Mouse (Mus musculus): ENCODE results near the gene Lgi4. TPM values are rescaled to one million over a fixed set of nuclear protein-coding genes. Genes with fewer than 3 reads are reported as not detected.
A peak's percentile ranks its signal among the peaks of the same experiment; 100 is the strongest.

Lgi4 gene
- polyA plus RNA-seq, 1 experiment = 2.5 TPM

GRCm38 (mm10) chr7:31074713-31075069, 15.5 kb downstream of the Lgi4 start:
- Histone ChIP-seq H3K36me3 (ENCODE audit: control insufficient read depth, insufficient read depth, low read length) (no peaks in the 10 kb centered on the region), H3K4me1 (ENCODE audit: control insufficient read depth, insufficient read depth, insufficient read length, low read length) (no peaks in the 10 kb centered on the region; the same call in 1 of the 2 replicates), H3K4me3 (ENCODE audit: low read depth, low read length) (no peak overlapping the region), H3K27me3 (ENCODE audit: control insufficient read depth, insufficient read depth, low read length) (no peaks in the 10 kb centered on the region), H3K27ac (ENCODE audit: insufficient read depth, low read depth, low read length) (no peak overlapping the region)
- WGBS = 37% methylated on average over 5 of the region's 5 CpGs
- TF ChIP-seq POLR2A (IDR thresholded peaks at IDR 0.05; ENCODE audit: low read depth, low read length) = no peak

- Histone ChIP-seq H3K27ac (ENCODE audit: insufficient read depth, low read depth, low read length) (no peak within 1 kb of the TSS), H3K4me3 (ENCODE audit: low read depth, low read length) (peak within 1 kb of the TSS; percentile 28), H3K36me3 (ENCODE audit: control insufficient read depth, insufficient read depth, low read length) (no peaks in the 10 kb centered on the region), H3K4me1 (ENCODE audit: control insufficient read depth, insufficient read depth, insufficient read length, low read length) (no peaks in the 10 kb centered on the region; the same call in 1 of the 2 replicates), H3K27me3 (ENCODE audit: control insufficient read depth, insufficient read depth, low read length) (no peaks in the 10 kb centered on the region)
- 15% methylated on average over 5 of the region's 5 CpGs for WGBS
- TF ChIP-seq POLR2A (IDR thresholded peaks at IDR 0.05; ENCODE audit: low read depth, low read length) = no peak
- no peak for TF ChIP-seq CTCF (IDR thresholded peaks at IDR 0.05; ENCODE audit: extremely low read depth, insufficient read length, insufficient replicate concordance, low read depth, low read length)
Observed at GRCm38 (mm10) chr7:31076492-31076891, 17.4 kb downstream of the Lgi4 start, which contains the start of gene Fxyd3. Gene Fxyd3, minus strand, starts transcription at chr7:31076704.

- TF ChIP-seq CTCF (IDR thresholded peaks at IDR 0.05; ENCODE audit: extremely low read depth, insufficient read length, insufficient replicate concordance, low read depth, low read length) = no peak
- TF ChIP-seq POLR2A (IDR thresholded peaks at IDR 0.05; ENCODE audit: low read depth, low read length) = no peak
- H3K36me3 ChIP-seq (ENCODE audit: control insufficient read depth, insufficient read depth, low read length) = no peaks in the 10 kb centered on the region
- 63% methylated on average over 6 of the region's 6 CpGs for WGBS
- H3K4me3 ChIP-seq (ENCODE audit: low read depth, low read length) = no peak overlapping the region
- H3K27ac ChIP-seq (ENCODE audit: insufficient read depth, low read depth, low read length) = no peak overlapping the region
- H3K4me1 ChIP-seq (ENCODE audit: control insufficient read depth, insufficient read depth, insufficient read length, low read length) = no peaks in the 10 kb centered on the region; the same call in 1 of the 2 replicates
- H3K27me3 ChIP-seq (ENCODE audit: control insufficient read depth, insufficient read depth, low read length) = no peaks in the 10 kb centered on the region
Observed at GRCm38 (mm10) chr7:31077470-31077869, 18.3 kb downstream of the Lgi4 start.

GRCm38 (mm10) chr7:31077885-31078445, 18.8 kb downstream of the Lgi4 start:
- 42% methylated on average over 5 of the region's 5 CpGs for WGBS
- TF ChIP-seq POLR2A (IDR thresholded peaks at IDR 0.05; ENCODE audit: low read depth, low read length) = no peak
- peak; percentile 54; the same call in 1 of the 2 replicates for TF ChIP-seq CTCF (IDR thresholded peaks at IDR 0.05; ENCODE audit: extremely low read depth, insufficient read length, insufficient replicate concordance, low read depth, low read length)
- H3K27me3 ChIP-seq (ENCODE audit: control insufficient read depth, insufficient read depth, low read length) = no peaks in the 10 kb centered on the region

GRCm38 (mm10) chr7:31079670-31080069, 20.5 kb downstream of the Lgi4 start:
- 81% methylated on average over 8 of the region's 8 CpGs for WGBS
- no peaks in the 10 kb centered on the region for H3K36me3 ChIP-seq (ENCODE audit: control insufficient read depth, insufficient read depth, low read length)
- no peaks in the 10 kb centered on the region for H3K4me1 ChIP-seq (ENCODE audit: control insufficient read depth, insufficient read depth, insufficient read length, low read length)
- H3K27ac ChIP-seq (ENCODE audit: insufficient read depth, low read depth, low read length) = no peak overlapping the region
- H3K27me3 ChIP-seq (ENCODE audit: control insufficient read depth, insufficient read depth, low read length) = no peaks in the 10 kb centered on the region
- H3K4me3 ChIP-seq (ENCODE audit: low read depth, low read length) = no peak overlapping the region
- no peak for TF ChIP-seq CTCF (IDR thresholded peaks at IDR 0.05; ENCODE audit: extremely low read depth, insufficient read length, insufficient replicate concordance, low read depth, low read length)
- TF ChIP-seq POLR2A (IDR thresholded peaks at IDR 0.05; ENCODE audit: low read depth, low read length) = no peak

More at GRCm38 (mm10) chr7:31077885-31078445, 18.8 kb downstream of the Lgi4 start:
- Histone ChIP-seq H3K36me3 (ENCODE audit: control insufficient read depth, insufficient read depth, low read length) (no peaks in the 10 kb centered on the region), H3K27ac (ENCODE audit: insufficient read depth, low read depth, low read length) (no peak overlapping the region), H3K4me3 (ENCODE audit: low read depth, low read length) (no peak overlapping the region), H3K4me1 (ENCODE audit: control insufficient read depth, insufficient read depth, insufficient read length, low read length) (no peaks in the 10 kb centered on the region)

- Histone ChIP-seq H3K27ac (ENCODE audit: insufficient read depth, low read depth, low read length) (no peak overlapping the region), H3K4me1 (ENCODE audit: control insufficient read depth, insufficient read depth, insufficient read length, low read length) (no peaks in the 10 kb centered on the region), H3K36me3 (ENCODE audit: control insufficient read depth, insufficient read depth, low read length) (no peaks in the 10 kb centered on the region), H3K27me3 (ENCODE audit: control insufficient read depth, insufficient read depth, low read length) (no peaks in the 10 kb centered on the region), H3K4me3 (ENCODE audit: low read depth, low read length) (no peak overlapping the region)
- TF ChIP-seq CTCF (IDR thresholded peaks at IDR 0.05; ENCODE audit: extremely low read depth, insufficient read length, insufficient replicate concordance, low read depth, low read length) = no peak
- TF ChIP-seq POLR2A (IDR thresholded peaks at IDR 0.05; ENCODE audit: low read depth, low read length) = no peak
- WGBS = 76% methylated on average over 3 of the region's 3 CpGs
Observed at GRCm38 (mm10) chr7:31080611-31081010, 21.5 kb downstream of the Lgi4 start.

GRCm38 (mm10) chr7:31081106-31081505, 22.0 kb downstream of the Lgi4 start:
- Histone ChIP-seq H3K4me3 (ENCODE audit: low read depth, low read length) (no peak overlapping the region), H3K27me3 (ENCODE audit: control insufficient read depth, insufficient read depth, low read length) (no peaks in the 10 kb centered on the region), H3K27ac (ENCODE audit: insufficient read depth, low read depth, low read length) (no peak overlapping the region), H3K4me1 (ENCODE audit: control insufficient read depth, insufficient read depth, insufficient read length, low read length) (no peaks in the 10 kb centered on the region), H3K36me3 (ENCODE audit: control insufficient read depth, insufficient read depth, low read length) (no peaks in the 10 kb centered on the region)
- TF ChIP-seq POLR2A (IDR thresholded peaks at IDR 0.05; ENCODE audit: low read depth, low read length) = no peak
- TF ChIP-seq CTCF (IDR thresholded peaks at IDR 0.05; ENCODE audit: extremely low read depth, insufficient read length, insufficient replicate concordance, low read depth, low read length) = no peak
- WGBS = 80% methylated on average over 1 of the region's 1 CpGs

All from small intestine, adult 2 months (tissue).